Mouse (Mus musculus) cerebellum, postnatal 14 days (tissue): ENCODE measurements around the gene Kptn.
A peak's percentile ranks its signal among the peaks of the same experiment; 100 is the strongest.

ENCODE experiments used
- DNase-seq, 2 experiments: peaks; one replicate each; pipeline ENCODE4 v3.0.0; 2021; ENCODE audit warnings: mixed read lengths in 2 of 2

Gene Kptn

DNA sequence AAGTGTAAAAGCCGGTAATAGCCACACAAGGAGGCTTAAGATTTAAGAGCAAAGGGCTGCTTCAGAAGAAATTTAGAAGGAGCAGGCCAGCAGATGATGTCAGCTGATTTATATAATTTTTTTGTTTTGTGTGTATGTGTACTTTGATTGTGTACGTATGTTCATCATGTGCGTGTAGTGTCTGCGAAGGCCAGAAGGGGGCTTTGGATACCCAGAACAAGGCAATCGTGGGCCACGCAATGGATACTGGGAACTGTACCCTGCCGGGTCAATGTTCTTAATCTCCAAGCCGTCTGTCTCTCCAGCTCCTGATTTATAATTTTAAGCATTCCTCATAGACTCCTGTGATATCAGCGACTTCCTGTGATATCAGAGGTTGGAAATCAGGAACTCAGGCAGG is 41.6 kb downstream of the Kptn start:
- peak in 1 of 2 experiments; percentile 40 for DNase-seq

DNA sequence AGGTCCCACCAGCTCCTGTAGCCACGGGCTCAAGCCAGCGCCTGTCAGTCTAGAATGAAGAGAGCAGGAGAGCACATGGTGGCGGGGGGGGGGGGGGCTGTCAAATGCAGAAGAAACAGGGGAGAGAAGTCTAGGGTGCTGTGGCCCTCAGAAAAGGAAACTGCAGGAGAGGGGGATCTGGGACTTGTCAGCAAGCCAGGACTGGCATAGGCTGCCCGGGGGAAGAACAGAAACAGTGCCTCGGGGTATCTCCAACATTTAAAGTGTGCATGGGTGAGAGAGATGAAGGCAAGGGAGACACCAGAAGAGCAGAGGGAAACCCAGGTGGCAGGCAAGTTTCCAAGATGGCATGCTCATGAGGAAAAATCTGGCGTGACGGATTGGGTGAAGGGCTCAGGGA is 42.3 kb downstream of the Kptn start:
- DNase-seq, result peak; percentile 72 to 74

DNA sequence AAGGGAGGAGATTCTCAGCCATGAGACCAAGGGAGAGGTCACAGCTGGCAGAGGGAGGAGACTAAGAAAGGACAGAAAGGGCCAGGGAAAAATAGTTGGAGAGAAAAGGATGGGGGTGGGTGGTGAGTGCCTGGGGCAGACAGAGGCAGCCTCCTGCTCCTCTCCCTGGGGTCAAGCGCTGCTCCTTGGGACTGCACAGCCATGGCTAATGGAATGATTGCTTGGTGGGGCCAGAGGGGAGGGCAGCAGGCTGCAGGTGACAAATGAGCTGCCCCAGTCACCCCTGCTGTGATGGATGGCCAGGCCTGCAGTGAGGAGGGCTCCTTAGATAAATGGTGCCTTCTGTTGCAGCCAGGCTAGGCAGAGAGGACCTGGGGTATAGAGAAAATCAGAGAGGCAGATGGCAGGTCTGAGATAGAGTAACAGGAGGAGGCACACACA is 52.5 kb downstream of the Kptn start:
- DNase-seq, result peak; percentile 71 to 73

DNA sequence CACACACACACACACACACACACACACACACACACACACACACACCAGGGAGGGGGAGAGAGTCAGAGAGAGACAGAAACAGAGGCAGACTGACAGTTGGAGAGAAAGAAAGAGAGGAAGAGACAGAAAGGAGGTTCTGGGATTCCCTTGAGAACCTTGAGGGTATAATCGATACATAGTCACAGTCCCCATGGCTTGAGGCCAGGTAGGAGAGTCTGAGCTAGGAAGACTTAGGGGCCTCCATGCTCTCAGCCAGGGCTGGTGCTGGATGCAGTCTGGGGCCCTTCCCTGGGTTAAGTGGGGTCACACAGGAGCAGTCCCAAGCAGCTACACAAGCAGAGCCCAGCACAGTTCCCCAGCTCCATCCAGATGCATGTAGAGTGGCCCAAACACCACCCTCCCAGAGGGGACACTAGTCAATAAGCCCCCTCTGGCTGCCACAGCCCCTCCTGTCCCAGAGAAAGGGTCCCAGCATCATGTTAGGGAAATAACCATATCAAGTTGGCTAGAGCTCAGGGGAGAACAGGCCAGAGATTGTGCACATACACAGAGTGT is 53.0 kb downstream of the Kptn start:
- DNase-seq, result peak; percentile 46 to 52

DNA sequence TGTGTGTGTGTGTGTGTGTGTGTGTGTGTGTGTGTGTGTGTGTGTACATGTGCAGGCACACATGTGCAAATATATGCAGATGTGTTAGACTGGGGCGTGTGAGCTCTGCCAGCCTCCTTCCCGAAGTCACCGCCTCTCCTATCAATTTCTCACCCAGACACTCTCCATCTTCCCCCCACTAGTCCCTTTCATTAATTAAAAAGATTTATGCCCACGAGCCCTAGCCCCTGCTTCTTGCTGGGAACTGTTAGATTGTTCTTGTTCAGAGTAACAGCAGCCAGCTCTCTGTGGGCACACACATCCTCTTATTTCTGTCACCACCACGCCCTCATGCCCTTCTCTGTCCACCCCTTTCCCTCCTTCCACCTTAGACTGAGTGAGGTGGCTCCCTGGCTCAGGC is 53.5 kb downstream of the Kptn start:
- DNase-seq, result peak in 1 of 2 experiments; percentile 24

DNA sequence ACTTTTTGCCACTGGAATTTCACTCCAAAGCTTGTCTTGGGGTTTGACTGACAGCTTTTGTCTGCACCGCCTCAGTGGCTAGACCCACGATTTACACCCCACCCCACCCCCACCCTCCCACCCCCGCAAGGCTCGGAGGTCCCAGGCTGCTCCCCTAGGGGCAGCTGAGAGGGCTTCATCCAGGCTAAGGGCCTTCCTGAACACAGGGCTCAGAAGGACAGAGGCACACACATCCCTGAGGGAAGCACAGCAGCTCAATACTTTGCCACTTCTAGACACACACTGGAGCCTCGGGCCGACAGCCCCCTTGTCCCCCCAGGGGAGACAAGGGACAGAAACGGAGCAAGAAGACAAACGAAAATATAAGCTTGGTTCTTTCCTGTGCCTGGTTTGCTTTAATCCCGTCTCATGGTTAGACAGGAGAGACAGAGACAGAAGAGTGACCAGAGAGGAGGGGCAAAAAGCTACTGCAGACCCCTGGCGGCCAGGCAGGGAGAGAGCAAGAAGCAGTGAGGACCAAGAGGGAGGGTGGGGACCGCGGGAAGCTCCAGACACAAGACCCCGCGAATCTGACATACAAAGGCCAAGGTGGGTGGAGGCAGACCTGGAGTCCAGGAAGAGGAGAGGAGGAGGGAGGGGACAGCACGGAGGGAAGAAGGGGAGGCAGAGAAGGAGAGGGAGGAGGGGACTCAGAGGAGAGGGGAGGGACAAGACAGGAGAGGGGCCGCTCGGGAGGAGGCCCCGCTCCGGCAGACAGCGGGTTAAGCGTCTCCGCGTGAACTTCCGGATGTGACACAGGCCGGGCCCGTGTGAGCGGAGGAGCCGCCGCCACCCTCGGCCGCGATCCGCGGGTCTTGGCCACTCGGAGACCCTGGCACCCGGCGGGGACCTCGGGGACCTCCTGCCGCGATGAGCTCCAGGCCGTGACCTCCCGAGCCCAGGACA is 55.2 kb downstream of the Kptn start, which contains the start of gene Meis3:
TSS of gene Meis3 (plus strand) at position 494 of the 945 bp plus-strand sequence.
- peak; percentile 73 to 74 for DNase-seq

DNA sequence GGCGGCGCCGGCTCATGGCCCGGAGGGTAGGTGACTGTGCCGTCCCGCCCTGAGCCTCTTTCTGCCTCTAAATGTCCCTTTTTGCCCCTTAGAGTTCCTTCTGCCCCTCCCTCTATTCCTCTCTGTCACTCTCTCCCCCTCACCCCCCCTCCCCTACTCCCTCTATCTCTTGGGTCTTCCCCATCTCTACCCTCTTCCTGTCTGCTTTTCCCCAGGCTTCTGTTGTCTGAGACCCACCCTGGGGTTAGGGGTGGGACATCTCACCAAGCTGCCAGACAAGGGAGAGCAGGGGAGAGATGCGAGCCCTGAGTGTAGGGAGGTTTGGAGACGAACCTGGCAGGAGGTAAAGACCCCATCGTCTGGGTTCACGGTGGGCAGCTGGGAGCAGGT is 55.8 kb downstream of the Kptn start:
- peak in 1 of 2 experiments; percentile 21 for DNase-seq
